Mouse (Mus musculus) heart, adult 2 months (tissue): ENCODE data around the gene Tnk2.

ENCODE experiments used
- EP300 ChIP-seq: fragments of 200-500 bp; IDR thresholded peaks from 2 replicates; pipeline ENCODE4 v1.6.1; 2011; ENCODE audit warnings: low read depth, low read length, control low read depth; ENCODE audit not compliant: insufficient read depth
- POLR2A ChIP-seq: fragments of 200-500 bp; IDR thresholded peaks from 2 replicates; pipeline ENCODE4 v1.6.1; 2011; ENCODE audit warnings: mild to moderate bottlenecking, low read depth, low read length, control low read depth; ENCODE audit not compliant: insufficient read depth

DNA sequence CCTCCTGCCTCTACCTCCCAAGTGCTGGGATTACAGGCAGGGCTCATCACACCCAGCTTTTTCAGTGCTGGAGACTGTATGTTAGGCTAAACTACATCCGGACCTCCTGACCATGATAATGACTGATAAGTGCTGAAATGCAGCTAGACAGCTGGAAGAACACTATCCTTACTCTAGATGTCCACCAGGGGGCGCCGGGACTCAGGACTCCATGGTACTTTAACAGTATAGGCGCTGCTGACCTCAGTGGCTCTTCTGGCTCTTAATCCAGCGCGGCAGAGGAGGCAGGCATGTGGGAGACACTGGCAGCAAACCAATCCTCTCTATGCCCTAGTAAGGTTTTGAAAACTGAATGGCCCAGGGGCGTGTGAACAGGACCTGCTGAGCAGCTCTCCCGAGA is 5.2 kb upstream of the Tnk2 start:
- no peak for TF ChIP-seq POLR2A
- 0 out of 2 replicates have a peak, but pooled peaks have one; percentile 39 for TF ChIP-seq EP300
